Mouse (Mus musculus) erythroblast, embryonic 14.5 days (primary cell): ENCODE results near the gene Hist3h2a. TPM values are rescaled to one million over a fixed set of nuclear protein-coding genes. Genes with fewer than 3 reads are reported as not detected.

ENCODE experiments used
- H3K27me3 ChIP-seq: 2 replicates; pipeline ENCODE4 v1.6.1; 2012; ENCODE audit warnings: inconsistent platforms; ENCODE audit not compliant: control insufficient read depth
- H3K36me3 ChIP-seq: 2 replicates; pipeline ENCODE4 v1.6.1; 2012; ENCODE audit warnings: mild to moderate bottlenecking, inconsistent platforms; ENCODE audit not compliant: control insufficient read depth
- H3K4me1 ChIP-seq: 2 replicates; pipeline ENCODE4 v1.6.1; 2012; ENCODE audit warnings: inconsistent platforms; ENCODE audit not compliant: control insufficient read depth
- H3K4me3 ChIP-seq: replicated peaks from 2 replicates; pipeline ENCODE3; 2012; ENCODE audit warnings: moderate library complexity, mild to moderate bottlenecking, inconsistent platforms
- H3K9me3 ChIP-seq: 2 replicates; pipeline ENCODE4 v1.6.1; 2012; ENCODE audit warnings: low read length, inconsistent platforms, mixed read lengths; ENCODE audit not compliant: control insufficient read depth
- GATA1 ChIP-seq: IDR thresholded peaks from 2 replicates; pipeline ENCODE4 v1.6.1; 2012; ENCODE audit warnings: low read length, inconsistent platforms, mixed read lengths
- TAL1 ChIP-seq: IDR thresholded peaks from 3 replicates; pipeline ENCODE4 v1.6.1; 2012; ENCODE audit warnings: low read length, inconsistent platforms, mixed read lengths
- polyA plus RNA-seq: library from polyadenylated mRNA; stranded (reverse); fragments of >175 nt; gene quantifications from 2 replicates; pipeline ENCODE4 v1.2.3, GENCODE M21; 2012

Hist3h2a gene
- polyA plus RNA-seq, 1 experiment, result 9.8 TPM

- Histone ChIP-seq H3K9me3 (no peaks in the 10 kb centered on the region), H3K27me3 (no peaks in the 10 kb centered on the region; the same call in 1 of the 2 replicates), H3K4me1 (peaks cover 48% of the 10 kb centered on the region), H3K4me3 (no peak overlapping the region), H3K36me3 (peaks cover 57% of the 10 kb centered on the region)
- no peak for TF ChIP-seq GATA1
- no peak for TF ChIP-seq TAL1
Observed at GRCm38 (mm10) chr11:58926651-58927050, 27.8 kb upstream of the Hist3h2a start.

DNA sequence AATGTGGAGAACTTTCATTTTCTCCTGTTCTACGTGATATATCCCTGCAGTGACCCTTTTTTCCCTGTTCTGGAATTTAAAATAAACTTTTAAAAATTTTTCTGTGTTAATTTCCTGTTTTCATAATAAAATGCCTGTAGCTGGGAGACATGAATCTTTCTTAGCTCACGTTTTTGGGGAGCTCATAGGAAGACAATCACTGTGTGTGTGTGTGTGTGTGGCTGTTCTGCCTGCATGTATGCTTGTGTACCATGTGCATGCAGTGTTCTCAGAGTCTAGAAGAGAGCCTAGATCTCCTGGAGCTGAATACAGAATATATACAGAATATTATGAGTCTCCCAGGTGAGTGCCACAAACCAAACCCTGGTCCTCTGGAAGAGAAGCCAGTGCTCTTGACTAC, 27.4 kb upstream of the Hist3h2a start:
- TF ChIP-seq TAL1 (no peak), GATA1 (no peak)
- peaks cover 57% of the 10 kb centered on the region for H3K36me3 ChIP-seq
- H3K4me3 ChIP-seq, result no peak overlapping the region
- peaks cover 52% of the 10 kb centered on the region for H3K4me1 ChIP-seq
- no peaks in the 10 kb centered on the region for H3K9me3 ChIP-seq
- no peaks in the 10 kb centered on the region; the same call in 1 of the 2 replicates for H3K27me3 ChIP-seq

- Histone ChIP-seq H3K4me1 (peaks cover 54% of the 10 kb centered on the region), H3K9me3 (no peaks in the 10 kb centered on the region), H3K4me3 (peak overlapping the region; percentile 66), H3K36me3 (peaks cover 57% of the 10 kb centered on the region), H3K27me3 (no peaks in the 10 kb centered on the region; the same call in 1 of the 2 replicates)
- TF ChIP-seq TAL1, result no peak
- no peak for TF ChIP-seq GATA1
Observed at GRCm38 (mm10) chr11:58927790-58928651, 26.5 kb upstream of the Hist3h2a start.

DNA sequence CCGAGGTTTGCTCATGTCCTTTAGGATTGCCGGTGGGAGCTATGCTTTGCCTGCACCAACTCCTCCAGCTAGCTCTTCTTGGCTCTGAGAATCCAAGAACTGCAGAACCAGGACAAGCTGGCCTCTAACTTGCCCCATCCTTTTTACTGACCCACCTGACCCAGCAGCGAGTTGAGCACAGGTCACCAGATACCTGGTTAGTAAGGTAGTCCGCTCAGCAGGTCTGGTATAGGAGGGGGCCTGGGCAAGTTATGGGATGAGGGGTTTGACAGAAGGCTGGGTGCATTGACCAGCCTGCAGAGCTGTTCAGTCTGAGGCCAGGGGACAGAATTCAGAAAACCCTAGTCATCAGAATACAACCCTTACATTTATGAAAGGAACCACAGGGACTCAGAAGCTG, 25.4 kb upstream of the Hist3h2a start:
- H3K4me3 ChIP-seq, result no peak overlapping the region
- peaks cover 54% of the 10 kb centered on the region for H3K4me1 ChIP-seq
- no peaks in the 10 kb centered on the region for H3K27me3 ChIP-seq
- no peak for TF ChIP-seq GATA1
- TF ChIP-seq TAL1, result no peak
- peaks cover 57% of the 10 kb centered on the region for H3K36me3 ChIP-seq
- H3K9me3 ChIP-seq, result no peaks in the 10 kb centered on the region

- Histone ChIP-seq H3K4me3 (no peak overlapping the region), H3K27me3 (no peaks in the 10 kb centered on the region), H3K9me3 (no peaks in the 10 kb centered on the region), H3K36me3 (peaks cover 57% of the 10 kb centered on the region), H3K4me1 (peaks cover 54% of the 10 kb centered on the region)
- TF ChIP-seq GATA1 (no peak), TAL1 (no peak)
Observed at GRCm38 (mm10) chr11:58929641-58930040, 24.8 kb upstream of the Hist3h2a start.

- H3K4me3 ChIP-seq, result no peak overlapping the region
- H3K27me3 ChIP-seq, result no peaks in the 10 kb centered on the region
- H3K36me3 ChIP-seq, result peaks cover 56% of the 10 kb centered on the region
- H3K9me3 ChIP-seq, result no peaks in the 10 kb centered on the region
- H3K4me1 ChIP-seq, result peaks cover 55% of the 10 kb centered on the region
- 0 out of 2 replicates have a peak, but pooled peaks have one; percentile 12 for TF ChIP-seq GATA1
- no peak for TF ChIP-seq TAL1
Observed at GRCm38 (mm10) chr11:58930254-58930653, 24.2 kb upstream of the Hist3h2a start.

GRCm38 (mm10) chr11:58931576-58931975, 22.9 kb upstream of the Hist3h2a start:
- Histone ChIP-seq H3K4me3 (no peak overlapping the region), H3K27me3 (no peaks in the 10 kb centered on the region), H3K4me1 (peaks cover 64% of the 10 kb centered on the region), H3K9me3 (no peaks in the 10 kb centered on the region), H3K36me3 (peaks cover 64% of the 10 kb centered on the region)
- TF ChIP-seq TAL1, result no peak
- TF ChIP-seq GATA1, result no peak

GRCm38 (mm10) chr11:58937909-58938308, 16.6 kb upstream of the Hist3h2a start:
- peaks cover 41% of the 10 kb centered on the region for H3K4me1 ChIP-seq
- peaks cover 45% of the 10 kb centered on the region for H3K36me3 ChIP-seq
- peak overlapping the region; percentile 83 for H3K4me3 ChIP-seq
- H3K9me3 ChIP-seq, result 0 out of 2 replicates have a peak, but pooled peaks cover 2% of the 10 kb centered on the region
- no peak for TF ChIP-seq GATA1
- no peak for TF ChIP-seq TAL1
- H3K27me3 ChIP-seq, result peaks cover 19% of the 10 kb centered on the region

- H3K9me3 ChIP-seq, result 0 out of 2 replicates have a peak, but pooled peaks cover 2% of the 10 kb centered on the region
Observed at GRCm38 (mm10) chr11:58938322-58939087, 16.0 kb upstream of the Hist3h2a start, which contains the start of gene Rnf187. TSS of gene Rnf187 (minus strand) at chr11:58938916.

More at GRCm38 (mm10) chr11:58938322-58939087, 16.0 kb upstream of the Hist3h2a start, which contains the start of gene Rnf187:
- TF ChIP-seq GATA1 (no peak), TAL1 (no peak)
- Histone ChIP-seq H3K4me3 (peak within 1 kb of the TSS; percentile 83), H3K4me1 (peaks cover 41% of the 10 kb centered on the region), H3K27me3 (peaks cover 25% of the 10 kb centered on the region), H3K36me3 (peaks cover 39% of the 10 kb centered on the region)
